Mouse (Mus musculus) myocyte (in vitro differentiated cells): ENCODE data around the gene Ubac2. TPM values are rescaled to one million over a fixed set of nuclear protein-coding genes. Genes with fewer than 3 reads are reported as not detected.

Source experiments
- H3K27me3 ChIP-seq: one replicate; pipeline ENCODE4 v1.6.1; 2011; ENCODE audit not compliant: control insufficient read depth, insufficient read depth, insufficient read length
- H3K36me3 ChIP-seq: one replicate; pipeline ENCODE4 v1.6.1; 2011; ENCODE audit not compliant: control insufficient read depth, insufficient read depth
- H3K4me2 ChIP-seq: one replicate; pipeline ENCODE4 v1.6.1; 2011; ENCODE audit warnings: low read depth, control low read depth
- H3K4me3 ChIP-seq: one replicate; pipeline ENCODE4 v1.5.1; 2011; ENCODE audit warnings: mild to moderate bottlenecking, control low read depth, moderate library complexity
- H3K79me2 ChIP-seq: one replicate; pipeline ENCODE4 v1.6.1; 2011; ENCODE audit not compliant: control insufficient read depth, insufficient read depth
- H3ac ChIP-seq: one replicate; pipeline ENCODE4 v1.6.1; 2011; ENCODE audit not compliant: control insufficient read depth, insufficient read length
- CEBPB ChIP-seq: IDR thresholded peaks from 2 replicates; pipeline ENCODE4 v1.6.1; 2011; ENCODE audit warnings: mild to moderate bottlenecking, moderate library complexity; ENCODE audit not compliant: poor library complexity, insufficient read depth, severe bottlenecking
- E2F4 ChIP-seq: IDR thresholded peaks from one replicate; pipeline ENCODE4 v1.6.1; 2011; ENCODE audit warnings: mild to moderate bottlenecking, control low read depth, moderate library complexity; ENCODE audit not compliant: insufficient read depth
- MAX ChIP-seq: IDR thresholded peaks from one replicate; pipeline ENCODE4 v1.6.1; 2011; ENCODE audit warnings: low read depth, mild to moderate bottlenecking, control low read depth
- MYOD1 ChIP-seq, 3 experiments: IDR thresholded peaks; one replicate each; pipeline ENCODE4 v1.6.1; 2011; ENCODE audit warnings: control low read depth in 2 of 3, low read depth in 2 of 3, mild to moderate bottlenecking in 2 of 3, moderate library complexity in 1 of 3; ENCODE audit not compliant: insufficient read length in 2 of 3, control insufficient read depth in 1 of 3
- MYOG ChIP-seq, 3 experiments: IDR thresholded peaks; one replicate each; pipeline ENCODE4 v1.6.1; 2011; ENCODE audit warnings: control low read depth in 2 of 3, low read depth in 2 of 3, mild to moderate bottlenecking in 2 of 3; ENCODE audit not compliant: insufficient read length in 2 of 3, control insufficient read depth in 1 of 3, insufficient read depth in 1 of 3
- POLR2A ChIP-seq: IDR thresholded peaks from one replicate; pipeline ENCODE4 v1.6.1; 2011; ENCODE audit warnings: low read depth, mild to moderate bottlenecking, control low read depth, moderate library complexity; ENCODE audit not compliant: insufficient read length
- POLR2AphosphoS2 ChIP-seq: IDR thresholded peaks from one replicate; pipeline ENCODE4 v1.6.1; 2011; ENCODE audit warnings: low read depth, control low read depth; ENCODE audit not compliant: insufficient read length
- REST ChIP-seq: IDR thresholded peaks from one replicate; pipeline ENCODE4 v1.6.1; 2011; ENCODE audit warnings: mild to moderate bottlenecking, control low read depth, moderate library complexity; ENCODE audit not compliant: insufficient read depth, insufficient read length
- SRF ChIP-seq: IDR thresholded peaks from one replicate; pipeline ENCODE4 v1.6.1; 2011; ENCODE audit warnings: low read depth; ENCODE audit not compliant: control insufficient read depth, insufficient read length
- TCF12 ChIP-seq: IDR thresholded peaks from one replicate; pipeline ENCODE4 v1.6.1; 2011; ENCODE audit warnings: mild to moderate bottlenecking, control low read depth; ENCODE audit not compliant: poor library complexity, insufficient read depth, severe bottlenecking
- TCF3 ChIP-seq: IDR thresholded peaks from one replicate; pipeline ENCODE4 v1.6.1; 2011; ENCODE audit warnings: low read depth, control low read depth; ENCODE audit not compliant: insufficient read length
- USF1 ChIP-seq: IDR thresholded peaks from one replicate; pipeline ENCODE4 v1.6.1; 2011; ENCODE audit warnings: low read depth, mild to moderate bottlenecking, control low read depth, moderate library complexity
- polyA plus RNA-seq: library from polyadenylated mRNA; unstranded; fragments of >200 nt; fragmentation: generic; extraction: Trizol; gene quantifications from one replicate; pipeline ENCODE4 v1.2.1, GENCODE M21; 2012; ENCODE audit warnings: missing spikeins

Gene Ubac2
- polyA plus RNA-seq, 1 experiment = 33.1 TPM

- H3K36me3 ChIP-seq = no peaks in the 10 kb centered on the region
- TF ChIP-seq MAX (no peak), CEBPB (no peak), POLR2A (no peak), MYOD1 (IDR thresholded peaks at IDR 0.05; ENCODE audit: control insufficient read depth in 1 of 3, insufficient read length in 2 of 3, low read depth in 2 of 3) (no peak), REST (no peak), TCF12 (no peak), POLR2AphosphoS2 (no peak), TCF3 (no peak), E2F4 (no peak), USF1 (no peak), MYOG (IDR thresholded peaks at IDR 0.05; ENCODE audit: control insufficient read depth in 1 of 3, insufficient read depth in 1 of 3, insufficient read length in 2 of 3, low read depth in 2 of 3) (no peak), SRF (no peak)
- H3K27me3 ChIP-seq = no peaks in the 10 kb centered on the region
- no peak overlapping the region for H3K4me3 ChIP-seq
- no peaks in the 10 kb centered on the region for H3K79me2 ChIP-seq
- H3ac ChIP-seq = no peak overlapping the region
- H3K4me2 ChIP-seq = no peak overlapping the region
Measured at GRCm38 (mm10) chr14:121962128-121962890, 83.9 kb downstream of the Ubac2 start.

- no peaks in the 10 kb centered on the region for H3K36me3 ChIP-seq
- no peak overlapping the region for H3K4me3 ChIP-seq
- no peaks in the 10 kb centered on the region for H3K27me3 ChIP-seq
- H3ac ChIP-seq = no peak overlapping the region
- TF ChIP-seq E2F4 (no peak), REST (no peak), POLR2A (no peak), USF1 (no peak), MYOG (IDR thresholded peaks at IDR 0.05; ENCODE audit: control insufficient read depth in 1 of 3, insufficient read depth in 1 of 3, insufficient read length in 2 of 3, low read depth in 2 of 3) (no peak), POLR2AphosphoS2 (no peak), SRF (no peak), MAX (no peak), TCF3 (no peak), CEBPB (no peak), TCF12 (no peak), MYOD1 (IDR thresholded peaks at IDR 0.05; ENCODE audit: control insufficient read depth in 1 of 3, insufficient read length in 2 of 3, low read depth in 2 of 3) (no peak)
- H3K4me2 ChIP-seq = no peak overlapping the region
- H3K79me2 ChIP-seq = no peaks in the 10 kb centered on the region
Measured at GRCm38 (mm10) chr14:121963251-121963941, 85.0 kb downstream of the Ubac2 start.

- Histone ChIP-seq H3K36me3 (no peaks in the 10 kb centered on the region), H3ac (no peak overlapping the region), H3K4me3 (no peak overlapping the region), H3K27me3 (no peaks in the 10 kb centered on the region), H3K4me2 (no peak overlapping the region), H3K79me2 (no peaks in the 10 kb centered on the region)
- TF ChIP-seq MAX = no peak
Measured at GRCm38 (mm10) chr14:121963942-121964335, 85.5 kb downstream of the Ubac2 start.

- Histone ChIP-seq H3K4me2 (no peak within 1 kb of the TSS), H3K27me3 (no peaks in the 10 kb centered on the region), H3K4me3 (no peak within 1 kb of the TSS), H3ac (no peak within 1 kb of the TSS), H3K36me3 (no peaks in the 10 kb centered on the region), H3K79me2 (no peaks in the 10 kb centered on the region)
- no peak for TF ChIP-seq MAX
- TF ChIP-seq TCF3 = no peak
Measured at GRCm38 (mm10) chr14:121964990-121965389, 86.6 kb downstream of the Ubac2 start, which contains the start of gene Gpr183. Gpr183 (minus strand) TSS chr14:121965195.

GRCm38 (mm10) chr14:121965461-121965860 is 87.0 kb downstream of the Ubac2 start:
- no peak overlapping the region for H3K4me2 ChIP-seq
- TF ChIP-seq E2F4 (no peak), MYOD1 (IDR thresholded peaks at IDR 0.05; ENCODE audit: control insufficient read depth in 1 of 3, insufficient read length in 2 of 3, low read depth in 2 of 3) (no peak), CEBPB (no peak), MAX (no peak), MYOG (IDR thresholded peaks at IDR 0.05; ENCODE audit: control insufficient read depth in 1 of 3, insufficient read depth in 1 of 3, insufficient read length in 2 of 3, low read depth in 2 of 3) (no peak), TCF3 (no peak), TCF12 (no peak), USF1 (no peak)

More at GRCm38 (mm10) chr14:121965461-121965860, 87.0 kb downstream of the Ubac2 start:
- H3K36me3 ChIP-seq = no peaks in the 10 kb centered on the region
- H3K27me3 ChIP-seq = no peaks in the 10 kb centered on the region
- no peak overlapping the region for H3K4me3 ChIP-seq
- H3K79me2 ChIP-seq = no peaks in the 10 kb centered on the region
- no peak overlapping the region for H3ac ChIP-seq
